Mouse (Mus musculus) lung, embryonic 15.5 days (tissue): Measurements from ENCODE around the gene Gpa33. TPM values are rescaled to one million over a fixed set of nuclear protein-coding genes. Genes with fewer than 3 reads are reported as not detected.

ENCODE experiments used
- ATAC-seq: fragments of 200-750 bp; cut with Nextera tagmentation; 2 replicates; pipeline ENCODE4 v1.8.0; 2017; ENCODE audit warnings: moderate number of reproducible peaks, borderline replicate concordance; ENCODE audit not compliant: low FRiP score, low TSS enrichment; ENCODE audit errors: extremely low read depth
- H3K27ac ChIP-seq: fragments of 300-500 bp; sonication (generic); 2 replicates; pipeline ENCODE4 v1.5.1; 2015; ENCODE audit warnings: moderate library complexity, mild to moderate bottlenecking, inconsistent platforms
- H3K27me3 ChIP-seq: fragments of 300-500 bp; sonication (generic); 2 replicates; pipeline ENCODE4 v1.6.1; 2015; ENCODE audit warnings: inconsistent platforms
- H3K36me3 ChIP-seq: fragments of 300-500 bp; sonication (generic); 2 replicates; pipeline ENCODE4 v1.6.1; 2015; ENCODE audit warnings: inconsistent platforms
- H3K4me1 ChIP-seq: fragments of 300-500 bp; sonication (generic); 2 replicates; pipeline ENCODE4 v1.6.1; 2015; ENCODE audit warnings: inconsistent platforms
- H3K4me2 ChIP-seq: fragments of 300-500 bp; sonication (generic); 2 replicates; pipeline ENCODE4 v1.6.1; 2015; ENCODE audit warnings: inconsistent platforms, mild to moderate bottlenecking, moderate library complexity
- H3K4me3 ChIP-seq: fragments of 300-500 bp; sonication (generic); 2 replicates; pipeline ENCODE4 v1.5.1; 2015; ENCODE audit warnings: mild to moderate bottlenecking, inconsistent platforms
- H3K9ac ChIP-seq: fragments of 300-500 bp; sonication (generic); 2 replicates; pipeline ENCODE4 v1.6.1; 2015; ENCODE audit warnings: inconsistent platforms
- H3K9me3 ChIP-seq: fragments of 300-500 bp; sonication (generic); 2 replicates; pipeline ENCODE4 v1.6.1; 2016; ENCODE audit warnings: inconsistent platforms
- WGBS: fragments of 180-500 bp; shearing (Covaris S2); methylation state at CpG from one replicate; pipeline ENCODE4 v1.1.7; 2015; 5-methylcytosine and 5-hydroxymethylcytosine counted together
- polyA plus RNA-seq: library from polyadenylated mRNA; unstranded; fragments of >200 nt; fragmentation: Nextera tagmentation; extraction: Ambion mirVana; gene quantifications from 2 replicates; pipeline ENCODE4 v1.2.1, GENCODE M21; 2015

Gpa33 gene
- polyA plus RNA-seq, 1 experiment from 2014 or later, result not detected

GRCm38 (mm10) chr1:166214181-166214580 lies 84.1 kb downstream of the Gpa33 start:
- Histone ChIP-seq H3K4me2 (no peak overlapping the region), H3K36me3 (no peaks in the 10 kb centered on the region), H3K4me1 (no peaks in the 10 kb centered on the region), H3K27ac (no peak overlapping the region), H3K9me3 (no peaks in the 10 kb centered on the region), H3K9ac (no peak overlapping the region), H3K4me3 (no peak overlapping the region), H3K27me3 (no peaks in the 10 kb centered on the region)
- no peak for ATAC-seq
- WGBS, result 79% methylated on average over 4 of the region's 4 CpGs

Other genes starting within 250 kb of the Gpa33 start
- gene Pou2f1, start 127.6 kb upstream of the Gpa33 start, polyA plus RNA-seq, result 13.8 and 14.8 TPM in 2 replicates
- 3.3 and 4.5 TPM in 2 replicates for gene Dusp27, start 2.3 kb upstream of the Gpa33 start, polyA plus RNA-seq
- gene Mael, start 108.5 kb downstream of the Gpa33 start, polyA plus RNA-seq, result 0.10 TPM in 1 of 2 replicates, not detected in the other
- gene Ildr2, start 123.9 kb downstream of the Gpa33 start, polyA plus RNA-seq, result 1.2 and 1.3 TPM in 2 replicates
- 59.6 and 61.5 TPM in 2 replicates for gene Tada1, start 248.9 kb downstream of the Gpa33 start, polyA plus RNA-seq